Comparison of ENCODE assay signal across 10 mouse cellular contexts in the genomic region with DNA sequence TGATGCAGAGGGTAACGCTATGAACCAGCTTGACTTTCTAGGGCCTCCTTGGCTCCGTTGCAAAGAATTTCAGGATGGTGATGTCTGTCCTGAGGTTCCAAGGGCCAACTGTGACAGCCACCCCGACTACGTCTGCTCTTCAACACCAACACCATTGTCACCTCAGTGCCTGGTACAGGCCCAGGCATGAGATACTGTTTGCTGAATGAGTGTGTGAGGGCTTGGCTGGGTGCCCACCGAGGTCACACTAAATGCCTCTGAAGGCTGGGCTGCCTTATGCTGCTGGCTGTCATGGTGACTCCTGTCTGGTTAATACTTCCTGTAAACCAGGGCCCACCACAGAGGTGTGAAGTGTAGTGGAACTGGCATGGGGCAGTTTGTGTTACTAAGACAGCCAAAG.
DNase-seq lines count a peak whose midpoint lies in the region; ATAC-seq and TF ChIP-seq lines count a peak whose summit lies in the region.
"Had no signal": no experiment of that assay in that cellular context is flagged by ENCODE, and none has a peak within 500 bp of the region (broad histone marks: within the 10 kb centered on the region; RNA-seq: fewer than 3 reads in every experiment).

No protein-coding gene starts in this region.

- 0 out of 2 replicates have a peak, but pooled peaks have one; percentile 10 for ATAC-seq in cerebellum, adult (ENCODE audit: insufficient number of reproducible peaks, low FRiP score, low TSS enrichment)
- 0 out of 2 replicates have a peak, but pooled peaks have one; percentile 31 for ATAC-seq in limb, embryonic 15.5 days (ENCODE audit: insufficient number of reproducible peaks, low FRiP score, low TSS enrichment, low read depth)
- ATAC-seq in hindbrain, postnatal 0 days: peak; percentile 61
- ATAC-seq in liver, embryonic 12.5 days: no peak

- H3K9ac ChIP-seq in limb, embryonic 15.5 days: no peak overlapping the region
- no peak overlapping the region for H3K9ac ChIP-seq in hindbrain, postnatal 0 days (replicated peaks; ENCODE audit: low read length)
- H3K9ac ChIP-seq in liver, embryonic 12.5 days: no peak overlapping the region
- H3K9ac ChIP-seq: limb, embryonic 13.5 days had no signal

- TF ChIP-seq CTCF in hindbrain, postnatal 0 days (IDR thresholded peaks at IDR 0.05; ENCODE audit: low read depth): no peak

- H3K27me3 ChIP-seq in limb, embryonic 15.5 days: no peaks in the 10 kb centered on the region
- H3K27me3 ChIP-seq in limb, embryonic 10.5 days (ENCODE audit: low read depth, poor library complexity, severe bottlenecking): no peaks in the 10 kb centered on the region
- no peaks in the 10 kb centered on the region for H3K27me3 ChIP-seq in hindbrain, postnatal 0 days (ENCODE audit: insufficient read depth, low read length)
- no peaks in the 10 kb centered on the region for H3K27me3 ChIP-seq in liver, embryonic 12.5 days (replicated peaks)
- H3K27me3 ChIP-seq: limb, embryonic 13.5 days had no signal

- 82% methylated on average over 5 of the region's 5 CpGs for WGBS in limb, embryonic 15.5 days
- WGBS in limb, embryonic 10.5 days: 95% methylated on average over 5 of the region's 5 CpGs
- 61% methylated on average over 5 of the region's 5 CpGs for WGBS in hindbrain, postnatal 0 days
- WGBS in liver, embryonic 12.5 days (ENCODE audit: insufficient replicate concordance): 79% methylated on average over 5 of the region's 5 CpGs

- H3K4me2 ChIP-seq in limb, embryonic 15.5 days: no peak overlapping the region
- no peak overlapping the region for H3K4me2 ChIP-seq in hindbrain, postnatal 0 days (ENCODE audit: low read depth, low read length)
- no peak overlapping the region for H3K4me2 ChIP-seq in liver, embryonic 12.5 days
- H3K4me2 ChIP-seq: limb, embryonic 13.5 days had no signal

- no peaks in the 10 kb centered on the region for H3K4me1 ChIP-seq in limb, embryonic 15.5 days
- H3K4me1 ChIP-seq in limb, embryonic 10.5 days: peaks cover 2% of the 10 kb centered on the region; the same call in 1 of the 2 replicates
- peaks cover 5% of the 10 kb centered on the region; the same call in 1 of the 2 replicates for H3K4me1 ChIP-seq in hindbrain, postnatal 0 days (ENCODE audit: insufficient read depth, low read length)
- H3K4me1 ChIP-seq in liver, embryonic 12.5 days: no peaks in the 10 kb centered on the region

- no peak overlapping the region for H3K27ac ChIP-seq in limb, embryonic 15.5 days
- no peak overlapping the region for H3K27ac ChIP-seq in limb, embryonic 10.5 days
- peak overlapping the region; percentile 75 for H3K27ac ChIP-seq in hindbrain, postnatal 0 days
- H3K27ac ChIP-seq in liver, embryonic 12.5 days: no peak overlapping the region
- H3K27ac ChIP-seq: limb, embryonic 13.5 days had no signal

- no peak for DNase-seq in cerebellum, adult 11 months
- DNase-seq in limb, embryonic 10.5 days (ENCODE audit: low spot score): no peak
- peak; percentile 23 for DNase-seq in cerebellum, adult 9-10 months
- DNase-seq in hindbrain, postnatal 0 days (ENCODE audit: low spot score): peak; percentile 47
- no peak for DNase-seq in lung, postnatal 25 days (ENCODE audit: low spot score)
- DNase-seq: kidney, adult 8-10 months had no signal

- H3K9me3 ChIP-seq in limb, embryonic 15.5 days: no peaks in the 10 kb centered on the region
- H3K9me3 ChIP-seq in limb, embryonic 10.5 days (replicated peaks): no peaks in the 10 kb centered on the region
- H3K9me3 ChIP-seq in hindbrain, postnatal 0 days (ENCODE audit: low read length): peaks cover 3% of the 10 kb centered on the region; the same call in 1 of the 2 replicates
- H3K9me3 ChIP-seq in liver, embryonic 12.5 days (replicated peaks): peaks cover 37% of the 10 kb centered on the region
- H3K9me3 ChIP-seq: limb, embryonic 13.5 days had no signal

- H3K36me3 ChIP-seq in limb, embryonic 15.5 days: no peaks in the 10 kb centered on the region
- no peaks in the 10 kb centered on the region for H3K36me3 ChIP-seq in limb, embryonic 10.5 days
- H3K36me3 ChIP-seq in hindbrain, postnatal 0 days (ENCODE audit: insufficient read depth, low read length): no peaks in the 10 kb centered on the region
- H3K36me3 ChIP-seq in liver, embryonic 12.5 days: no peaks in the 10 kb centered on the region
- H3K36me3 ChIP-seq: limb, embryonic 13.5 days had no signal

- no peak overlapping the region for H3K4me3 ChIP-seq in limb, embryonic 15.5 days
- H3K4me3 ChIP-seq in limb, embryonic 10.5 days: no peak overlapping the region
- H3K4me3 ChIP-seq in hindbrain, postnatal 0 days (ENCODE audit: low read length): no peak overlapping the region
- H3K4me3 ChIP-seq in liver, embryonic 12.5 days: no peak overlapping the region
- H3K4me3 ChIP-seq: limb, embryonic 13.5 days had no signal

Comparison
In these comparisons a context has a peak if more than half of its experiments do, and no peak if none do; other contexts are left out.
1. DNase-seq: peak in cerebellum, adult 9-10 months (single experiment) and hindbrain, postnatal 0 days (single experiment); none in cerebellum, adult 11 months (single experiment), limb, embryonic 10.5 days (single experiment) and lung, postnatal 25 days (single experiment).